Mouse (Mus musculus): ENCODE measurements at regions not wholly inside any gene's neighbourhood (a gene's known extent, or its start where the extent isn't known, plus 50 kb on each side); places are given as distances from the start of the nearest gene placed in this dataset.
"Not testable (repeated sequence)": the region's sequence is repeated elsewhere in the genome, so short reads cannot be mapped to it uniquely, and the experiment has no call there.

GRCm38 (mm10) chr15:24635620-24636019, 777.9 kb downstream of the Basp1 start:
- DNase-seq = no peak

- DNase-seq = no peak
Observed at GRCm38 (mm10) chr15:24596242-24596641, 817.3 kb downstream of the Basp1 start.

- no peak for DNase-seq
Observed at GRCm38 (mm10) chr15:24588943-24589342, 824.6 kb downstream of the Basp1 start.

- DNase-seq = no peak
Observed at GRCm38 (mm10) chr15:24566981-24567380, 846.6 kb downstream of the Basp1 start.

- DNase-seq = no peak
Observed at GRCm38 (mm10) chr15:24556806-24557205, 856.8 kb downstream of the Basp1 start.

- DNase-seq = no peak
Observed at GRCm38 (mm10) chr15:24550108-24550507, 863.5 kb downstream of the Basp1 start.

- no peak for DNase-seq
Observed at GRCm38 (mm10) chr15:24530065-24530464, 883.5 kb downstream of the Basp1 start.

GRCm38 (mm10) chr15:24527379-24527778, 886.2 kb downstream of the Basp1 start:
- no peak for DNase-seq

- DNase-seq = no peak
Observed at GRCm38 (mm10) chr15:24513926-24514325, 899.6 kb downstream of the Basp1 start.

GRCm38 (mm10) chr15:24501907-24502559, 911.5 kb downstream of the Basp1 start:
- no peak for DNase-seq

GRCm38 (mm10) chr15:24486235-24486634, 927.3 kb downstream of the Basp1 start:
- no peak for DNase-seq

- peak; percentile 39 for DNase-seq
Observed at GRCm38 (mm10) chr15:24468239-24468638, 945.3 kb downstream of the Basp1 start.

GRCm38 (mm10) chr15:24457726-24458125, 955.8 kb downstream of the Basp1 start:
- no peak for DNase-seq

GRCm38 (mm10) chr15:24433083-24433482, 980.5 kb downstream of the Basp1 start:
- DNase-seq = no peak

GRCm38 (mm10) chr15:24429154-24429553, 984.4 kb downstream of the Basp1 start:
- no peak for DNase-seq

GRCm38 (mm10) chr15:24422333-24422942, 991.1 kb downstream of the Basp1 start:
- DNase-seq = no peak

GRCm38 (mm10) chr15:24419736-24420135, 993.8 kb downstream of the Basp1 start:
- DNase-seq = no peak

- no peak for DNase-seq
Observed at GRCm38 (mm10) chr15:24419186-24419585, 994.4 kb downstream of the Basp1 start.

- no peak for DNase-seq
Observed at GRCm38 (mm10) chr15:24407691-24408090, 1005.9 kb downstream of the Basp1 start.

GRCm38 (mm10) chr15:24405305-24405704, 1008.3 kb downstream of the Basp1 start:
- DNase-seq = no peak

GRCm38 (mm10) chr15:24400088-24400487, 1013.5 kb downstream of the Basp1 start:
- no peak for DNase-seq

GRCm38 (mm10) chr15:24358398-24358797, 1055.2 kb downstream of the Basp1 start:
- no peak for DNase-seq

GRCm38 (mm10) chr15:24348975-24349560, 1064.5 kb downstream of the Basp1 start:
- no peak for DNase-seq

GRCm38 (mm10) chr15:24335876-24336275, 1077.7 kb downstream of the Basp1 start:
- not testable (repeated sequence) for DNase-seq
